Mouse (Mus musculus) cerebellum, adult 8-10 months (tissue): ENCODE results near the gene Ccdc114.
"Not testable (repeated sequence)": the region's sequence is repeated elsewhere in the genome, so short reads cannot be mapped to it uniquely, and the experiment has no call there.

Source experiments
- DNase-seq: peaks from one replicate; pipeline ENCODE4 v3.0.0; 2022

Ccdc114 gene

DNA sequence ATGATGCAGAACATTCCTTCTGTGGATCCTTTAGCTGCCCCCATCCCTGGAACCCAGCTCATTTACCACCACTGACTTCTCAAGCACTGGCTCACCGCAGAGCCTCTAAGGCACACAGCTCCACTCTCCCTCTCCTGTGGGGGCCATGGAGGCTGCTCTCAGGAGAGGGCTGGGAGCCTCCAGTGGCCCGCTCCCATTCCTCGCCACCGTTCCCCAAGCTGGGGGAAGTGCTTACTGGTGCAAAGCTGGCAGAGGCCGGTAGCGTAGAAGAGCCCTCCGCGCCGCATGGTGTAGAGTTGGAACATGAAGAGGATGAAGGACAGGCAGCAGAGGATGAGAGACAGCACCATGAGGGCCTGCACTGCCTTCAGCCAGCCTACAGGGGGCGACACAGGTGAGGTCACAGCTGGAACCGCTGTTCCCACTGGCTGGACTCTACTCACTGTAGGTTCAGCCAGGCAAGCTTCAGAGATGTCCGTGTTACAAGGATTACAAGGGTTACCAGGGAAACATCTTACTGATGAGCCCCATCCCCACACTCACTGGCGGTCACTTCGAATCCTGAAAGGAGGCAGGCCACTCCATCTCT, 4.7 kb upstream of the Ccdc114 start:
- no peak for DNase-seq

- DNase-seq, result no peak
Observed at GRCm38 (mm10) chr7:45919761-45920160, 4.1 kb upstream of the Ccdc114 start.

DNA sequence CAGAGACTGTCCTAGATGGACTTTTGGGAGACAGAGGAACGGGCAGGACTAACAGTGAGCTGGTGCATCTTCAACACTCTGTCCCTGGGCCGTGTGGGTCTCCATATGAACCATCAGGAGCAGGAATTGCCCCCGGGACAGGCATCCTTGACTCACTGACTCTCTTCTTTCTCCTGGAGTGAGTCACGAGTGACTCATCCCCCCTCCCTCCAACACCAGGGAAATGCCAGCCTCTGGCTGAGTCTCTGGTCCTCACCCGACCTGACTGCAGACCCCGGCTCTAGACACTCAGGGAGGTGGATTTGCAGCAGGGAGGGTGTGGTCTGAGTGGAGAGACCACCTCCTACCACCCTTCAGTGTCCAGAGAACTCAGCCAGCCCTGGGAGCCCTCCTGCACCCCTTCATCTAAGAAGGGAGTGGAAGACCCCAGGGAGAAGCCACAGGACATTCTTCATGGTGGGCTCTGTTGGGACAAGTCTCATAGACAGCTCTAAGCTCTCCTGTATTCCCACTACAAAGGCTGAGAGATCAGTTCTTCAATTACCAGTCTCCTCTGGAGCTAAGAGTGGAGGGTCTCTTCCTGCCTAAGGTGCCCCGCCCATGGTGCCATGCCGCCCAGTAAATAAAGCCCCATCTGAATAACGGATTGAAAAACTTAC, 3.2 kb upstream of the Ccdc114 start:
- DNase-seq, result no peak

- no peak for DNase-seq
Observed at GRCm38 (mm10) chr7:45921242-45921621, 2.6 kb upstream of the Ccdc114 start, which contains the start of gene Emp3. Gene Emp3 (minus strand): TSS chr7:45921404.

DNA sequence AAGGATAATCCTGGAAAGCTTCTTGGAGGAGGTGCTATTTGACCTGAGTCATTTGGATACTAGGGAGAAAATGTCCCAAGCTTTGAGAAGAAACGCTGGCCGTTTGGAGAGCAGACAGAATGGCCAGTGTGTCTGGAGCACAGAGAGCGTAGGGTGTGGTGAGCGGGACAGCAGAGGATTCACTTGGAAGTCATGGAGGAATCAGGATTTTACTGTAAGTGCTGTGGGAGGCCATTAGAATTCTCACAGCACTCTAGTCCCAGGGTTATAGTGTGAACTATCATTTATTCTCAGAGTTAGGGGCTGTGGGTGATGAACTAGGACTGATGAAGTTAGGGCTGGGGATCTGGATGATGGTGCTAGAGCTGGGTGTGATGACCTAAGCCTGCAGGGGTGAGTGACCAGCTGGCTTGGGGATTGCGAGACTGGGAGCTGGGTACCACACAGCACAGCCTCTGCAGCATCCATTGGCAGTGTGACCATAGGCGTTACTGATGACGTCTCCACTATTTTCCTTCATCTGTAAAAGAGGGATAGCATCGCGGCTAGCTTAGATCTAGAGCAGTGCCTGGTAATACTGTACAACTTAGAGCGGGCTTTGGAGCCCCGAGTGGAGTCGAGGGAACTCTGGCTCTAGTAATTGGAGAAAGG, 1.8 kb upstream of the Ccdc114 start:
- no peak for DNase-seq

DNA sequence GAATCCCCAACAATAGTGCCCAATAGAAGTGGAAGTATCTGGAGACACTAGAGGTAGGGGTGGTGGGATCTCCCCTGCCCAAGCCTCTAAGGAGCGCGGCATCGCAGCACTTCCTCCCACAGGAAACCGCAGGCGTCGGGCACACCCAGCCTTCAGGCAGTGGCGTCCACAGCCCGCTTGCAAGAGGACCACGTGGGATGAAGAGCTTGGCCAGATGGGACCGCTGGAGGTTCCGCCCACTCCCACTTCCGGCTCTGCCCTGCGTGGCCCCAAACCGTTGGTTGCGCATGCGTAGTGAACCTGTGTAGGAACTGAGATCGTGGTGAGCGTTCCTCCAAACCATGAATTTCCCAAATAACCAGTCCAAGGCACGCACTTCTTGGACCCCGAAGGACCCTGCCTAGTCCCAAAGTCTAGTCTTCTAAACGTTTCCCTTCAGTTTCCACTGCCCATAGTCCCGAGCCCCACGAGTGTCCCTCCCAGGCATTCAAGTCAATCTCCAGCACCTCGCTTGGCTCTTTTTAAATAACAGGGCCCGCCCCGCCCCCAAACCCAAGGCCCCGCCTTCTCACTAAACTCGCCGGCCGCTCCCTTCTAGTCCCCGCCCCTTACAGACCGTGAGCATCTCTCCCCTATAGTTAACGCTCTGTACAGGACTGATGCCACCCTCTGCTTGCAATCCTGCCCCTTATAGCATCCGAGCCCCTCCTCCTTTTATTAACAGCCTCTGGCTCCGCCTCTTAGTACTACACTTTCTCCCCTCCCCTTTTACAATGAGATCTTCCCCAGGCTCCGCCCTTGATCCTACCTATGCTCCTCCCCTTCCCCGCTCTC, 727 bp upstream of the Ccdc114 start:
- DNase-seq, result peak; percentile 78

- DNase-seq, result no peak
Observed at GRCm38 (mm10) chr7:45924429-45924816, 551 bp downstream of the Ccdc114 start.

GRCm38 (mm10) chr7:45928626-45929295, 4.9 kb downstream of the Ccdc114 start:
- DNase-seq, result no peak

DNA sequence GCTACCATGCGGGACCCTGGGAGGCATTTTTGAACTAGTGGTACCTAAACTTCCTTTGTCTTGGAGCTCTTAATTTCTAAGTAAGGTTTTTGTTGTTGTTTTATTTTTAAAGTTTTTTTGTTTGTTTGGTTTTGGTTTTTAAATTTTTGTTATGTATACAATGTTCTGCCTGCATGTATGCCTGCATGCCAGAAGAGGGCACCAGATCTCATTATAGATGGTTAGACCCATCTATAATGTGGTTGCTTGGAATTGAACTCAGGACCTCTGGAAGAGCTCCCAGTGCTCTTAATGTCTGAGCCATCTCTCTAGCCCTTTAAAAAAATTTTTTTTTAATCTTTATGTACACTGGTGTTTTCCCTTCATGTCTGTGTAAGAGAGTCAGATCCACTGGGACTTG, 5.8 kb downstream of the Ccdc114 start:
- no peak for DNase-seq

DNA sequence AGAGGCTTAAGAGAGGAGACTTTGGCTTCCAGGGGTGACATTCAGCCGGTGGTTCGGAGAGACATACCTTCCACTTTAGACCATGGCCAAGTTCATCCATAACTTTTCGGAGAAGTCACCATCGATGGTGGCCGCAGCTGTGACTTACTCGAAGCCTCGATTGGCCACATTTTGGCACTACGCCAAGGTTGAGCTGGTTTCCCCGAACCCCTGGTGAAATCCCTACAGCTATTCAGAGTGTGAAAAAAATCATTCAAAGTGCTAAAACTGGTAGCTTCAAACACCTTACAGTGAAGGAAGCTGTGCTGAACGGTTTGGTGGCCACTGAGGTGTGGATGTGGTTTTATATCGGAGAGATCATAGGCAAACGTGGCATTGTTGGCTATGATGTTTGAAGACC, 9.9 kb downstream of the Ccdc114 start:
- DNase-seq, result not testable (repeated sequence)

- DNase-seq, result peak; percentile 50
Observed at GRCm38 (mm10) chr7:45935114-45935513, 11.2 kb downstream of the Ccdc114 start.

GRCm38 (mm10) chr7:45939836-45940235, 16.0 kb downstream of the Ccdc114 start:
- no peak for DNase-seq

- DNase-seq, result no peak
Observed at GRCm38 (mm10) chr7:45941986-45942385, 18.1 kb downstream of the Ccdc114 start.

GRCm38 (mm10) chr7:45943280-45943679, 19.4 kb downstream of the Ccdc114 start:
- DNase-seq, result not testable (repeated sequence)

DNA sequence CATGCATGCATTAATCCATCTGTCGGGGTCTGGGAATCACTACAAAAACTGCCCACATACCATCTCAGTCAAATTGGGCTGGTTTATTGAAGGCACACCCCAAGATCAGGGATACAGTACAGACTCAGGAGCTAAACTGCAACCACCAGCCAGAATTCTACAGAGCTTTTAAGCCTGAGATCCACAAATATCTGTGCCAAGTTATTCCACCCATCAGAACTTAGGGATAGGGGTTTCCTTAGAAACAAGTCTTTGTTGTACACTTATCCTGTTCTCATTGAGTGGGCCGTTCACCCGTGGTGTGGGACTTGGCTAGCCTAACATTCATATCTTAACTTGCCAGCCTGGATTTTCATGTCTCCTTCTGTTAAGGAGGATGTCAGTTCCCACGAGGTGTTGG, 25.2 kb downstream of the Ccdc114 start:
- DNase-seq, result no peak

- DNase-seq, result no peak
Observed at GRCm38 (mm10) chr7:45956611-45957010, 32.7 kb downstream of the Ccdc114 start.

- no peak for DNase-seq
Observed at GRCm38 (mm10) chr7:45971831-45972723, 48.2 kb downstream of the Ccdc114 start.

DNA sequence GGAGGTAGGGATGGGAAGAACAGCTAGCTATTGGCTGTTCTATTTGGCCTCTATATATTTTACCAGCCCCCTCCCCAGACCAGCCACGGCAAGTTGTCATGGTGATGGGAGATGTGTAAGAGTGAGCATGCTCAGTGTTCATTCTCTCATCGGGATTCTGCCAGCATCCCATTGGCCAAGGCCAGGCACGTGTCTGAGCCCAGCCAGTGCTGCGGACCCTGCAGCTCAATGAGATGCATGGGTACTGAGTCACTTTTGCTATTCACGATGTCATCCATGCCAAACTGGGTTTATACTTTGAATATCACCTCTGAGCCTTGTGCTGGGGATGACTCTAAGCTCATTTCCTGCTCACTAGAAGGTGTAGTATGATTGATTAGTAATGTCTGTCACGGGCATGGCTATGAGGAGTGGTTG, 49.4 kb downstream of the Ccdc114 start:
- DNase-seq, result no peak

DNA sequence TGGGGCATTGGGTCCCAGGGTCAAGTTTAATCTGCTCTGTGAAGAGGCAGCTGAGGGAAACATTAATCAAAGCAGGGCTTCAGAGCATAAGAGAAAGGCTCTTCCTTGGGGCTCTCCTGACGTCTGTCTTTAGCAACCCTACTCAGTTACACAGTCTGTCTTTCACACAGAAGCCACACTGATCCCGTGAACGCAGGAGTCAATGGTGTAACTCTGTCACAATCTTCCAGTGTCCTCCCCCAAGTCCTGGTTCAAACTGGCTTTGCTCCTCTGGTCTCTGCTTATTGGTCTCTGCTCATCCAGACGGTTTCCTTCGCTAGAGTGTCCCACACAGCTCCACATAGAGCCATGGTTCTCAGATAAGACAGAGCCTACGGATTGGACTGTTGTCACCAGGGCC, 50.2 kb downstream of the Ccdc114 start:
- DNase-seq, result no peak

DNA sequence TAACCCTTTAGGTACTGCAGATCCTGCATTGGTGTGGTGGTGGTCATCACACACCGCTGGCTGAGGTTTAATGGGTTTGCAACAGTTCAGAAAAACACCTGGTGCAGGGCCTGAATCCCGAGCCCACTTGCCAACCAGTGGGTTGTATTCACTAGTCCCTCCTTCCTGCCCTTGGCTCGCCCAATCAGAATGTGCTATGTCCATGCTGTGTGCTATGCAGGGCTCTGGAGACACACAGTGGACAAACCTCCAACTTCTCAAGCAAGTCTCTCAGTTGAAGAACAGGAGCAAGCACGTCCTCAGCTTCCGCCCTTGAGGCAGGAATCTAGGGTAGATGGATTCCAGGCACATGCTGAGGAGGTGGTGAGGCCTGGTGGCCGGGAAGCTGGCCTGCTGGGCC, 50.6 kb downstream of the Ccdc114 start:
- DNase-seq, result no peak

- DNase-seq, result no peak
Observed at GRCm38 (mm10) chr7:45981612-45982011, 57.7 kb downstream of the Ccdc114 start.

DNA sequence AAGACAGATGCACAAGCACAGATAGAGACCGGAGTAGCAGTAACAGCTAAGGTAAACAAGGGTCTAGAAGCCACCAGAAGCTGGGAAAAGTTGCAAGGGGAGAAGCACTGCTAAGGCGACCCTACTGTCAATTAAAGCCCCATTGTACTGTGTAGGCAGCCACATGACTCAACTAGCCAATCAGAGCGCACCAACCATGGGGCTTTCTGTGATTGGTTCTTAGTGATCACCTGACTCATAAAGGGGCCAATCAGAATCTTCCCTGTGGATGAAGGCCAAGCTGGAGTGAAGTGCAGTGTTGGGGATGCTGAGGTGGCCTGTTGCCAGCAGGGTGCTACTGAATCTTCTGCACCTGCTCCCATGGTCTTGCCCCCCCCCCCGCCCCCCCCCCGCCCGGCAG, 63.0 kb downstream of the Ccdc114 start:
- no peak for DNase-seq
